Mouse (Mus musculus) midbrain, embryonic 11.5 days (tissue): ENCODE results near the gene Zfyve28. TPM values are rescaled to one million over a fixed set of nuclear protein-coding genes. Genes with fewer than 3 reads are reported as not detected.

Source experiments
- ATAC-seq: fragments of 200-750 bp; cut with Nextera tagmentation; 2 replicates; pipeline ENCODE4 v1.8.0; 2017; ENCODE audit warnings: moderate TSS enrichment, moderate library complexity; ENCODE audit not compliant: low FRiP score
- DNase-seq: peaks from one replicate; pipeline ENCODE4 v3.0.0; 2015; ENCODE audit warnings: low spot score; ENCODE audit errors: missing footprints
- H3K27ac ChIP-seq: fragments of 300-500 bp; sonication (generic); 2 replicates; pipeline ENCODE4 v1.5.1; 2014; ENCODE audit warnings: low read depth, low read length
- H3K27me3 ChIP-seq: fragments of 300-500 bp; sonication (generic); 2 replicates; pipeline ENCODE4 v1.6.1; 2014; ENCODE audit warnings: mild to moderate bottlenecking, low read length, moderate library complexity, mixed read lengths; ENCODE audit not compliant: control insufficient read depth, insufficient read depth
- H3K36me3 ChIP-seq: fragments of 300-500 bp; sonication (generic); 2 replicates; pipeline ENCODE4 v1.6.1; 2014; ENCODE audit warnings: mild to moderate bottlenecking, low read length, moderate library complexity, mixed read lengths; ENCODE audit not compliant: control insufficient read depth, insufficient read depth
- H3K4me1 ChIP-seq: fragments of 300-500 bp; sonication (generic); 2 replicates; pipeline ENCODE4 v1.6.1; 2014; ENCODE audit warnings: low read length; ENCODE audit not compliant: control insufficient read depth, insufficient read depth
- H3K4me2 ChIP-seq: fragments of 300-500 bp; sonication (generic); 2 replicates; pipeline ENCODE4 v1.6.1; 2014; ENCODE audit warnings: mild to moderate bottlenecking, moderate library complexity
- H3K4me3 ChIP-seq: fragments of 300-500 bp; sonication (generic); 2 replicates; pipeline ENCODE4 v1.5.1; 2014; ENCODE audit warnings: low read depth, low read length
- H3K9ac ChIP-seq: fragments of 300-500 bp; sonication (generic); 2 replicates; pipeline ENCODE4 v1.6.1; 2014; ENCODE audit warnings: low read length
- H3K9me3 ChIP-seq: fragments of 300-500 bp; sonication (generic); 2 replicates; pipeline ENCODE4 v1.6.1; 2016; ENCODE audit warnings: low read length; ENCODE audit not compliant: control insufficient read depth
- WGBS: fragments of 180-500 bp; shearing (Covaris S2); extraction: QIAGEN DNeasy Blood & Tissue Kit; methylation state at CpG from one replicate; pipeline ENCODE4 v1.1.7; 2014; 5-methylcytosine and 5-hydroxymethylcytosine counted together
- polyA plus RNA-seq: library from polyadenylated mRNA; unstranded; fragments of >200 nt; fragmentation: Nextera tagmentation; extraction: Ambion mirVana; gene quantifications from 2 replicates; pipeline ENCODE4 v1.2.1, GENCODE M21; 2014

Gene Zfyve28
- polyA plus RNA-seq, 1 experiment from 2014 or later = 1.0 TPM

GRCm38 (mm10) chr5:34186391-34186790 lies 101.9 kb downstream of the Zfyve28 start:
- ATAC-seq (no peak), DNase-seq (no peak)
- Histone ChIP-seq H3K9me3 (no peaks in the 10 kb centered on the region), H3K27ac (no peak overlapping the region), H3K27me3 (no peaks in the 10 kb centered on the region; the same call in 1 of the 2 replicates), H3K4me1 (peaks cover 16% of the 10 kb centered on the region), H3K36me3 (no peaks in the 10 kb centered on the region), H3K9ac (peak overlapping the region; percentile 75), H3K4me2 (peak overlapping the region; percentile 95), H3K4me3 (peak overlapping the region; percentile 74)
- 63% methylated on average over 2 of the region's 2 CpGs for WGBS

GRCm38 (mm10) chr5:34185791-34186190 lies 102.5 kb downstream of the Zfyve28 start:
- H3K4me1 ChIP-seq = peaks cover 16% of the 10 kb centered on the region
- no peak for ATAC-seq

GRCm38 (mm10) chr5:34185051-34185580 lies 103.1 kb downstream of the Zfyve28 start:
- no peaks in the 10 kb centered on the region; the same call in 1 of the 2 replicates for H3K27me3 ChIP-seq
- no peak overlapping the region for H3K4me3 ChIP-seq
- H3K36me3 ChIP-seq = no peaks in the 10 kb centered on the region
- H3K9ac ChIP-seq = no peak overlapping the region
- WGBS = 84% methylated on average over 1 of the region's 1 CpGs
- H3K4me2 ChIP-seq = no peak overlapping the region
- no peak for ATAC-seq
- no peaks in the 10 kb centered on the region for H3K9me3 ChIP-seq
- no peak overlapping the region for H3K27ac ChIP-seq
- DNase-seq = no peak
- H3K4me1 ChIP-seq = peaks cover 16% of the 10 kb centered on the region

More at GRCm38 (mm10) chr5:34185791-34186190, 102.5 kb downstream of the Zfyve28 start:
- Histone ChIP-seq H3K4me3 (no peak overlapping the region), H3K4me2 (peak overlapping the region; percentile 95), H3K9ac (no peak overlapping the region), H3K27me3 (no peaks in the 10 kb centered on the region; the same call in 1 of the 2 replicates), H3K36me3 (no peaks in the 10 kb centered on the region), H3K27ac (no peak overlapping the region), H3K9me3 (no peaks in the 10 kb centered on the region)
- no peak for DNase-seq

GRCm38 (mm10) chr5:34183976-34184375 lies 104.3 kb downstream of the Zfyve28 start:
- H3K36me3 ChIP-seq = no peaks in the 10 kb centered on the region
- no peak overlapping the region for H3K4me3 ChIP-seq
- no peak overlapping the region for H3K9ac ChIP-seq
- H3K4me1 ChIP-seq = peaks cover 16% of the 10 kb centered on the region
- 88% methylated on average over 3 of the region's 3 CpGs for WGBS
- H3K4me2 ChIP-seq = no peak overlapping the region
- ATAC-seq = no peak
- no peaks in the 10 kb centered on the region for H3K27me3 ChIP-seq
- no peak overlapping the region for H3K27ac ChIP-seq
- no peak for DNase-seq
- no peaks in the 10 kb centered on the region for H3K9me3 ChIP-seq

GRCm38 (mm10) chr5:34183156-34183880 lies 104.9 kb downstream of the Zfyve28 start:
- DNase-seq (no peak), ATAC-seq (no peak)
- H3K9me3 ChIP-seq = no peaks in the 10 kb centered on the region
- WGBS = 78% methylated on average over 4 of the region's 5 CpGs
- no peak overlapping the region for H3K4me2 ChIP-seq
- H3K36me3 ChIP-seq = no peaks in the 10 kb centered on the region
- no peak overlapping the region for H3K4me3 ChIP-seq
- no peak overlapping the region for H3K27ac ChIP-seq
- no peaks in the 10 kb centered on the region for H3K27me3 ChIP-seq
- H3K4me1 ChIP-seq = peaks cover 12% of the 10 kb centered on the region
- no peak overlapping the region for H3K9ac ChIP-seq

- H3K9me3 ChIP-seq = no peaks in the 10 kb centered on the region
- no peaks in the 10 kb centered on the region for H3K36me3 ChIP-seq
- WGBS = 78% methylated on average over 3 of the region's 3 CpGs
- no peak for ATAC-seq
- no peak overlapping the region for H3K9ac ChIP-seq
- H3K4me1 ChIP-seq = peaks cover 10% of the 10 kb centered on the region
- H3K4me3 ChIP-seq = no peak overlapping the region
- H3K27me3 ChIP-seq = no peaks in the 10 kb centered on the region
- no peak for DNase-seq
- H3K27ac ChIP-seq = no peak overlapping the region
- no peak overlapping the region for H3K4me2 ChIP-seq
Measured at GRCm38 (mm10) chr5:34182486-34182885, 105.8 kb downstream of the Zfyve28 start.

GRCm38 (mm10) chr5:34177821-34178220 lies 110.4 kb downstream of the Zfyve28 start:
- H3K9me3 ChIP-seq = no peaks in the 10 kb centered on the region
- no peaks in the 10 kb centered on the region for H3K27me3 ChIP-seq
- ATAC-seq = no peak
- no peaks in the 10 kb centered on the region for H3K36me3 ChIP-seq
- no peak overlapping the region for H3K4me3 ChIP-seq
- 93% methylated on average over 4 of the region's 4 CpGs for WGBS
- no peak overlapping the region for H3K4me2 ChIP-seq
- no peaks in the 10 kb centered on the region for H3K4me1 ChIP-seq
- H3K27ac ChIP-seq = no peak overlapping the region
- DNase-seq = no peak
- H3K9ac ChIP-seq = no peak overlapping the region

GRCm38 (mm10) chr5:34177091-34177490 lies 111.2 kb downstream of the Zfyve28 start:
- no peaks in the 10 kb centered on the region for H3K9me3 ChIP-seq
- H3K27me3 ChIP-seq = no peaks in the 10 kb centered on the region
- WGBS = 86% methylated on average over 2 of the region's 2 CpGs
- no peak for DNase-seq
- H3K4me3 ChIP-seq = no peak overlapping the region
- ATAC-seq = no peak
- no peaks in the 10 kb centered on the region for H3K4me1 ChIP-seq
- no peak overlapping the region for H3K4me2 ChIP-seq
- H3K36me3 ChIP-seq = no peaks in the 10 kb centered on the region
- no peak overlapping the region for H3K27ac ChIP-seq
- H3K9ac ChIP-seq = no peak overlapping the region

GRCm38 (mm10) chr5:34176691-34177090 lies 111.6 kb downstream of the Zfyve28 start:
- ATAC-seq (no peak), DNase-seq (no peak)
- Histone ChIP-seq H3K9ac (no peak overlapping the region), H3K9me3 (no peaks in the 10 kb centered on the region), H3K27me3 (no peaks in the 10 kb centered on the region), H3K4me1 (no peaks in the 10 kb centered on the region), H3K4me2 (no peak overlapping the region), H3K4me3 (no peak overlapping the region), H3K27ac (no peak overlapping the region), H3K36me3 (no peaks in the 10 kb centered on the region)
- 65% methylated on average over 10 of the region's 10 CpGs for WGBS
